In genomic region chr12:55492184-55492898, GRCm38 (mm10) we compare ENCODE assay signal across 8 mouse cellular contexts. TPM values are rescaled to one million over a fixed set of nuclear protein-coding genes. Genes with fewer than 3 reads are reported as not detected.
DNase-seq lines count a peak whose midpoint lies in the region; ATAC-seq lines count a peak whose summit lies in the region.

TSS of gene Nfkbia (minus strand) at chr12:55492647.

- under 1% methylated on average over 48 of the region's 58 CpGs for WGBS in hindbrain, embryonic 14.5 days

- peaks cover 23% of the 10 kb centered on the region for H3K4me1 ChIP-seq in hindbrain, embryonic 14.5 days (replicated peaks; ENCODE audit: control insufficient read depth, insufficient read depth, low read length)

- peaks cover 34% of the 10 kb centered on the region for H3K36me3 ChIP-seq in hindbrain, embryonic 14.5 days (replicated peaks; ENCODE audit: control insufficient read depth, insufficient read depth)

- peak within 1 kb of the TSS; percentile 98 for H3K27ac ChIP-seq in hindbrain, embryonic 14.5 days

- no peaks in the 10 kb centered on the region for H3K27me3 ChIP-seq in hindbrain, embryonic 14.5 days (ENCODE audit: control insufficient read depth, insufficient read depth, low read length)

- peak within 1 kb of the TSS; percentile 84 for H3K4me3 ChIP-seq in hindbrain, embryonic 14.5 days (replicated peaks; ENCODE audit: low read length)

- H3K4me2 ChIP-seq in hindbrain, embryonic 14.5 days (replicated peaks) = peak within 1 kb of the TSS; percentile 86

- no peaks in the 10 kb centered on the region for H3K9me3 ChIP-seq in hindbrain, embryonic 14.5 days (ENCODE audit: control insufficient read depth, low read length)

- peak within 1 kb of the TSS; percentile 93 for H3K9ac ChIP-seq in hindbrain, embryonic 14.5 days

- ATAC-seq in hindbrain, embryonic 14.5 days (ENCODE audit: low FRiP score) = peak; percentile 89

- DNase-seq in T-cell, adult 2 months (ENCODE audit: low spot score) = peak; percentile 96
- DNase-seq in cerebellum, postnatal 36 days = peak; percentile 86
- peak; percentile 89 to 91 for DNase-seq in frontal cortex, postnatal 36 days (ENCODE audit: low spot score in 2 of 2)
- DNase-seq in hindbrain, embryonic 14.5 days (ENCODE audit: low spot score) = peak; percentile 85
- peak; percentile 91 to 93 for DNase-seq in layer of hippocampus, postnatal 36 days
- DNase-seq in lung, postnatal 25 days (ENCODE audit: low spot score) = peak; percentile 96
- peak; percentile 68 for DNase-seq in retina, adult 2 months (ENCODE audit: low read depth, low spot score)
- DNase-seq in thymus, postnatal 25 days = peak; percentile 95

RNA-seq across cellular contexts. Expression of gene Nfkbia, which starts in this region (rescaled TPM):
- 59.7 and 63.9 TPM in 2 replicates for polyA plus RNA-seq in hindbrain, embryonic 14.5 days (2014; fragmentation: Nextera tagmentation; extraction: Ambion mirVana)
- total RNA-seq in layer of hippocampus, postnatal 36 days (2021) = 10 to 100 TPM; 36.5 to 44.3 TPM

Comparison
In these comparisons a context has a peak if more than half of its experiments do, and no peak if none do; other contexts are left out.
1. Peak in every context shown above with its lines: DNase-seq, ATAC-seq, H3K4me3 ChIP-seq and H3K27ac ChIP-seq.